Mouse (Mus musculus) gastrocnemius, postnatal 36 days (tissue): ENCODE data around the gene Stk19. TPM values are rescaled to one million over a fixed set of nuclear protein-coding genes. Genes with fewer than 3 reads are reported as not detected.
"Not testable (repeated sequence)": the region's sequence is repeated elsewhere in the genome, so short reads cannot be mapped to it uniquely, and the experiment has no call there.

Experiments
- DNase-seq, 2 experiments: peaks; one replicate each; pipeline ENCODE4 v3.0.0; 2022
- intact Hi-C: fragments of 180-260 bp; cut with DNase I; formaldehyde crosslinking; loops from one replicate; pipeline ENCODE4 v1.15.1; 2025
- total RNA-seq, 2 experiments: library from RNA; stranded (reverse); gene quantifications; 2 replicates each; pipeline ENCODE4 v1.2.3; 2021

Gene Stk19
- total RNA-seq, 2 experiments from 2014 or later: 5.8 to 8.7 TPM

GRCm38 (mm10) chr17:34847615-34848014 is 10.9 kb upstream of the Stk19 start:
- no peak for DNase-seq
- intact Hi-C loops: loop anchor here (10.0 kb wide), 1 partner anchor 677 kb away; no protein-coding TSS in a partner anchor

DNA sequence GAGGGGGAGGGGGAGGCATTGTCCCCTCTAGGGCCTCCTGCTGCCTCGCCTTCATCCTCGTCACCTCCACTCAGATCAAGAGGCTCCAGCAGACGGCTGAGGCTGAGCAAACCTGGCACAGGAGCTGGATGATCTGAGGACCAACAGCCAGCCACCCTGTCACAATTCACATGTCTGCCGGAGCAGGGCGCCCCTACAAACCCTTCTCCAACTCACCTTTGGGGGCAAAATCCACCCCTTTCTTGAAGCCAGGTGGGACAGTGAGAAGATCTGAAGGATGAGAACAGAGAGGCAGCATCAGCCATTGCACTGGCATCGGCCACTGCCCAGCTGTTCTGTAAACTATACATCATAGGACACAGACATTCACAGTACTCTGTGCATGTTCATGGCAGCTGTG is 10.4 kb upstream of the Stk19 start:
- intact Hi-C loops: loop anchor here (10.0 kb wide), 1 partner anchor 678 kb away; no protein-coding TSS in a partner anchor
- no peak for DNase-seq

DNA sequence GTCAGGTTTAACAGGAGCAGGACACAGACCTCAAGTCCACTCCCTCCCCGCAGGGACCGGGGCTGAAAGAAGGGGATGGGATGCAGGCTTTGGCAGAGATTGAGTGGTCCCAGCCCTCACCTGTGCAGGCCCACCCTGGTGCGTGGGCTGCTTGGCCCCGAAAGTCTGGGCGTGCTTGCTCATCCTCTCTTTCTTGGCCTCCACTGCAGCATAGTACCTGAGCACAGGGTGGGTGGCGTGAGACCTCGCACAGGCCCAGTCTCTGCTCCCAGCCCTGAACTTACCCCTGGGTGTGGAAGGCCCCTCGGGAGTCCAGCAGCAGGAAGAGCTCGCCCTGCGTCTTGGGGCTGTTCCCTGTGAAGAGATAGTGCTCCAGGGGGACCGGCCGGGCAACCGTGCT is 8.1 kb upstream of the Stk19 start:
- intact Hi-C loops: loop anchor here (10.0 kb wide), 1 partner anchor 680 kb away; no protein-coding TSS in a partner anchor
- DNase-seq: no peak

DNA sequence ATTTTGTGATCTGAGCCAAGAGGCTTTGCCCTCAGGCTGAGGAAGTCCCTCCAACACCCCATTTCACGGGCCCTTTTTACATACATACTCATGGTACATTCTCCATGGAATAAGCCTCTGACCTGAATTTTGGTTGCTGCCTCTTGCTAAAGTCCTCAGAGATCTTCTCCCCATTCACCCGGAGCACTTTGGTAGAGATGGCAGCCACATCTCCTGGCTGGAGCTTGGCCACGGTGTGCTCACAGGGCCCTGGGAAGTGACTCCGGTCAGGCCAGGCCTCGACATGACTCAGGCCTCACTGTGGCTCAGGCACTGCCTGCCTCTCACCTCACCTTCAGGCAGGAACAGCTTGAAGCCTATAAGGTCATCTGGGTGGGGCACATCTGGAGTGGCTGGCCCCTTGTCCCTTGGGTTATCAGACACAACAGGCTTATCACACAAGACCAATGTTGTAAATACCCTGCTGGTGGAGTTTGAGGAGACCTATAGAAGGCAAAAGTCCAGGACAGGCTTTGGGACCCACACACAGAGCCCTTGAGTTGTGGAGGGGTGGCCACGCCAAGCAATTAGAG is 4.1 kb upstream of the Stk19 start:
- intact Hi-C loops: loop anchor here (10.0 kb wide), 1 partner anchor 684 kb away; no protein-coding TSS in a partner anchor
- no peak for DNase-seq

DNA sequence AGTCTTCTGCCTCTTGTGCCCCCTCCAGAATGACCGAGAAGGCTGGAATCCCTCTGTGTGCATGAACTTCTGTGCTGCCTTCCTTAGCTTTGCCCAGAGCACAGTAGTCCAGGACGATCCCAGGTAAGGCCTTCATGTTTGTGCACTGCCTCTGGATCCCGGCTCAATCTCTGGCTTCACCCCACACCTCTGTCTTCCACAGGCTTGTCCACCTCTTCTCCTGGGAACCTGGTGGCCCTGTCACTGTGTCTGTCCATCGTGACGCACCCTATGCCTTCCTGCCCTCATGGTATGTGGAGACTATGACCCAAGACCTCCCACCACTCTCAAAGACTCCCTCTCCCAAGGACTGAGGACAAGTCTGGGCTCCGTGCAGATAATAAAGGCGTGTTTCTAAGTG is 2.0 kb upstream of the Stk19 start:
- intact Hi-C loops: loop anchor here (10.0 kb wide), 1 partner anchor 194 kb away; the partner anchor contains the start of genes Atf6b and Fkbpl
- no peak for DNase-seq

- DNase-seq: no peak
- intact Hi-C loops: loop anchor here (10.0 kb wide), 1 partner anchor 193 kb away; the partner anchor contains the start of genes Atf6b and Fkbpl
Observed at GRCm38 (mm10) chr17:34837464-34838324, 949 bp upstream of the Stk19 start.

GRCm38 (mm10) chr17:34836155-34836855 is 440 bp downstream of the Stk19 start:
- intact Hi-C loops: loop anchor here (10.0 kb wide), 1 partner anchor 192 kb away; the partner anchor contains the start of genes Atf6b and Fkbpl
- no peak for DNase-seq

DNA sequence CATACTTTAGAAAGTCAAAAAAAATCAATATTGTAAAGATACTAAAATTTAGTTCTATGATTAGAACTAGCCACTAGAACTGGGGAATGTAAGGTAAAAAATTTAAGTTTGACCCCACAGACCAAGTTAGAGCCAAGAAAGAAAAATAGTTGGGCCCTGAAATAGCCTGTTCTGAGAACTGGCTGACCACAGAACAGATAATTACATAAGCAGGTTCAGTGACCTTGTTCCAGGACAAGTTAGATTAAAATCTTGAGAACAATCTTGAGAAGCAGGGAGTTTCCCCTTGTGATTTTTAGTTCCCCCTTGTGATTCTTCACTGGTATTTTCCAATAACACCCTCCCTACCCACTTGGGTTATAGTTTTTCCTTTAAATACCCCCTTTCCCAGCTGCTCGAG is 6.0 kb downstream of the Stk19 start:
- intact Hi-C loops: loop anchor here (10.0 kb wide), 1 partner anchor 186 kb away; the partner anchor contains the start of genes Atf6b and Fkbpl

DNA sequence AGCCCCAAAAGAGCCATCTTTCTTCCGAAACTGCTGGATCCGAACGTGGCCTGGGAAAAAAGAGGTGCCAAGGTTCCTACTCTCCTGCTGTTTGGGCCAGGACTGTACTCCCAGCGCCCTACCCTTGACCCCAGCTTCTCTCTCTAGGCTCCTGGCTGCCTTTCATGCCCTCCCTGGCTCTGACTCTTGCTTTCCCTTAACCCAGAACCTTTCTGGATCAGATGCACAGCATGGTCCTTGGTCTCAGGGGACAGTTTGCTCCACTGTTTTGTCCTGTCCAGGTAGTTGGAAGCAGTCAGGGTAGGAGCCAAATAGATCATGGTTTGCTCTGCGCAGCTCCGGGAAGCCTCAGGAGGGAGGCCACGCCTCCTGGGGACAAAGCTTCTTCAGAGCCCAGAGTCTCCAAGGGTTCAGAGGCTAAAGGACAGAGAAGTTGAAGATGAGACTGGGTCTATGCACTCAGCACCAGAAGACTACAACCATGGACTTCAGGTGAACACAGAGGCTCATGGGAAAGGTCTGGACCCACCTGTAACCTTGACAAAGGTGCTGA is 21.9 kb downstream of the Stk19 start:
- intact Hi-C loops: no loop called here
- DNase-seq: no peak

More for the DNA sequence above, 6.0 kb downstream of the Stk19 start:
- not testable (repeated sequence) for DNase-seq

DNA sequence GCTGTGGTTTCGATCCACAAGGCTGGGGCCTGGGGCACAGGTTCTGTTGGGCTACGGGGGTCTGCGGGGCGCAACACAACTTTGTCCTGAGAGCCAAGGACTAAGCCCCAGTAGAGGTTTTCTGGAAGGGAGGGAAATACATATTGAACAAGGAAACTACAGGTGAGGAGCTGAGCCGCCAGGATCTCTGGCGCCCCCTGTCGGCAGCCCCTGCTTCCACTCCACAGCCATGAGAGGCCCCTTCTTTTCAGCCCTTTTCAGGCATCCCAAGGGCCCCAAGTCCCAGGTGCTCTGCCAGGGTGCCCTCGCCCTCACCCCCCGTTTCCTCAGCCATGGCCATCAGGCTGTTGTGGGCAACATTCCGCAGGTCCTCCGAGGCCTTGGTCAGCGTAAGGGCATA is 23.0 kb downstream of the Stk19 start:
- DNase-seq, intact Hi-C loops: not testable (repeated sequence)

DNA sequence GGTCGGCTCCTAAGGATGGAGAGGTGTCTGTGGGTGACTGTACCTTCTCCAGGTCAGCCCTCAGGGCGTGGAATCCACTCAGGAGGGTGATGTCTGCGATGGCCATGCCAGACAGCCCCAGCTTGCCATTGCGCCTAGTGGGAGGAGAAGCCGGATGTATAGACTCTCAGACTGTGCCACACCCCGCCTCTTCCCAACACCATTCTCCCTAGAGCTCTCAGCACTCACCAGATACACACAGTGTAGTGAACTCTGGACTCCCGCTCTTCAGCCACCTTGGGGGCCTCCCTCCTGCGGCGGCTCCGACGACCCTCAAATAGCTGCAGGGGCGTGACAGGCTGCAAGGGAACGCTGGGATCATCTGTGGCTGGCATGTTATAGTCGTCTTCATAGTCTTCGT is 25.5 kb downstream of the Stk19 start:
- no peak for DNase-seq
- intact Hi-C loops: no loop called here

GRCm38 (mm10) chr17:34810811-34811210 is 25.9 kb downstream of the Stk19 start:
- DNase-seq, intact Hi-C loops: not testable (repeated sequence)

- DNase-seq, intact Hi-C loops: not testable (repeated sequence)
Observed at GRCm38 (mm10) chr17:34810411-34810810, 26.3 kb downstream of the Stk19 start.

GRCm38 (mm10) chr17:34808599-34809205 is 28.0 kb downstream of the Stk19 start:
- intact Hi-C loops: no loop called here
- no peak for DNase-seq

DNA sequence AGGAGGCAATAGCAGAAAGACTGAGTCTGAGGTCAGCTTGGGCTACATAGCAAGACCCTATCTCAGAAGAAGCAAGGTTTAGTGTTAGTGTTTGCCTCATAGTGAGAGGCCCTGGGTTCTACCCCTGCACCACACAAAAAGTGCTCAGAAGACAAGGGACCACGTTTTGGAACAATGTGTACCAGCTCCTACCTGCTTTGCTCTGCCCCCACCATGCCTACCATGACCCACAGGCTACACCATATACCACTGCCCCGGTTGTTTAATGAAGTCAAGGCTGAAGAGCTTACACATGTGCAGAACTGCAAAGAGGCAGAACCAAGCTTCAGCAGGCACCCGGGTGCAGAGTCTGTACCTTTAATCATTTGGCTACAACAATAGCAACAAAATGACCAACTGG is 29.6 kb downstream of the Stk19 start:
- no peak for DNase-seq
- intact Hi-C loops: no loop called here

- DNase-seq: no peak
- intact Hi-C loops: loop anchor here (1.0 kb wide), 1 partner anchor 84 kb away; no protein-coding TSS in a partner anchor
Observed at GRCm38 (mm10) chr17:34804871-34805562, 31.7 kb downstream of the Stk19 start.

DNA sequence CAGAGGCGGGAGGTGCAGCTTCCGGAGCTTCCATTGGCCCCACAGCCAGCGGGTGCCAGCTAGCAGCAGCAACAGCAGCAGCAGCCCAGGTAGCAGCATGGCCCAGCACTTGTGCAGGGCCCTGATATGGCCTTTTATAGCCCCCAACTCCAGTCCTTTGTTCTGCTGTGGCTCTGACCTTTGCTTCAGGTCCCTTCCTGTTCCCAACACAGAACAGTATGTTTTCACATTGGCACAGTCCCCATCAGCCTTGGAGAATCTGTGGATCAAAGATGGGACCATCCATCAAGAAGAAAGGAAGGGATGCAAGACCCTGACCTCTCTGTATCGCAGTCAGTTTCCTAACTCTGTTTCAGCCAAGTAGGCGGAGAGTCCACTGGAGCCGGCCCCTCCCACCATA is 32.4 kb downstream of the Stk19 start, which contains the start of gene Cyp21a1:
Gene Cyp21a1, minus strand, starts transcription at position 261 of the 400 bp plus-strand sequence.
- intact Hi-C loops: loop anchor here (1.0 kb wide), 1 partner anchor 83 kb away; no protein-coding TSS in a partner anchor
- not testable (repeated sequence) for DNase-seq

GRCm38 (mm10) chr17:34803367-34803766 is 33.4 kb downstream of the Stk19 start:
- DNase-seq, intact Hi-C loops: not testable (repeated sequence)

DNA sequence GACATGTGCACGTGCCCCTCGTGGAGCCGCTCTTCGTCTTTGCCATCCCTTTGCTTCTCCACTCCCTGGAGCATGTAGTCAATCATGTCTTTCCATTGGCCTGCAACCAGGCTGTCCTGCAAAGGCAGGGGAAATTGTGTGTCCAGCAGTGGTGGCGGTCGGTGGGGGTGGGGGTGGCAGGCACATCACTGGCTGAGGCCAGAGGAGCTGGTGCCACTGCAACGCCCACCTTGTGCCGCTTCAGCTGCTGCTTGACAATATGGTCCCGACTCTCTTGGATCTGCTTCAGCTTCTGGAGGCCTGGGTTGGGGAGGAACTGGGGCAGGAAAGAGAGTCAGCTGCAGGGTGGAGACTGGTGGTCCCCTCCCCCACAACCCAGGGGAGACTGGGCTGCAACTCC is 34.0 kb downstream of the Stk19 start:
- intact Hi-C loops, DNase-seq: not testable (repeated sequence)
